Mouse (Mus musculus) limb, embryonic 13.5 days (tissue): Measurements from ENCODE around the gene Cdh19. TPM values are rescaled to one million over a fixed set of nuclear protein-coding genes. Genes with fewer than 3 reads are reported as not detected.

ENCODE experiments used
- ATAC-seq: fragments of 200-750 bp; cut with Nextera tagmentation; 2 replicates; pipeline ENCODE4 v1.8.0; 2017; ENCODE audit warnings: low read depth, moderate number of reproducible peaks, moderate TSS enrichment; ENCODE audit not compliant: low FRiP score
- H3K27ac ChIP-seq: fragments of 300-500 bp; sonication (generic); 2 replicates; pipeline ENCODE4 v1.5.1; 2015; ENCODE audit warnings: inconsistent platforms, mild to moderate bottlenecking, moderate library complexity
- H3K27me3 ChIP-seq: fragments of 300-500 bp; sonication (generic); 2 replicates; pipeline ENCODE4 v1.6.1; 2015; ENCODE audit warnings: mild to moderate bottlenecking, inconsistent platforms
- H3K36me3 ChIP-seq: fragments of 300-500 bp; sonication (generic); 2 replicates; pipeline ENCODE4 v1.6.1; 2015; ENCODE audit warnings: inconsistent platforms, mild to moderate bottlenecking, moderate library complexity
- H3K4me1 ChIP-seq: fragments of 300-500 bp; sonication (generic); 2 replicates; pipeline ENCODE4 v1.6.1; 2015; ENCODE audit warnings: inconsistent platforms
- H3K4me2 ChIP-seq: fragments of 300-500 bp; sonication (generic); replicated peaks from 2 replicates; pipeline ENCODE4 v1.6.1; 2015; ENCODE audit warnings: inconsistent platforms, mild to moderate bottlenecking, moderate library complexity
- H3K4me3 ChIP-seq: fragments of 300-500 bp; sonication (generic); 2 replicates; pipeline ENCODE4 v1.5.1; 2015; ENCODE audit warnings: moderate library complexity, mild to moderate bottlenecking, inconsistent platforms
- H3K9ac ChIP-seq: fragments of 300-500 bp; sonication (generic); 2 replicates; pipeline ENCODE4 v1.6.1; 2015; ENCODE audit warnings: mild to moderate bottlenecking, inconsistent platforms
- H3K9me3 ChIP-seq: fragments of 300-500 bp; sonication (generic); 2 replicates; pipeline ENCODE4 v1.6.1; 2016; ENCODE audit warnings: inconsistent platforms
- WGBS: fragments of 180-500 bp; shearing (Covaris S2); methylation state at CpG from one replicate; pipeline ENCODE4 v1.1.7; 2015; 5-methylcytosine and 5-hydroxymethylcytosine counted together
- polyA plus RNA-seq: library from polyadenylated mRNA; unstranded; fragments of >200 nt; fragmentation: Nextera tagmentation; extraction: Ambion mirVana; gene quantifications from 2 replicates; pipeline ENCODE4 v1.2.1, GENCODE M21; 2015

Cdh19 gene
- polyA plus RNA-seq = 0.94 and 1.1 TPM in 2 replicates

DNA sequence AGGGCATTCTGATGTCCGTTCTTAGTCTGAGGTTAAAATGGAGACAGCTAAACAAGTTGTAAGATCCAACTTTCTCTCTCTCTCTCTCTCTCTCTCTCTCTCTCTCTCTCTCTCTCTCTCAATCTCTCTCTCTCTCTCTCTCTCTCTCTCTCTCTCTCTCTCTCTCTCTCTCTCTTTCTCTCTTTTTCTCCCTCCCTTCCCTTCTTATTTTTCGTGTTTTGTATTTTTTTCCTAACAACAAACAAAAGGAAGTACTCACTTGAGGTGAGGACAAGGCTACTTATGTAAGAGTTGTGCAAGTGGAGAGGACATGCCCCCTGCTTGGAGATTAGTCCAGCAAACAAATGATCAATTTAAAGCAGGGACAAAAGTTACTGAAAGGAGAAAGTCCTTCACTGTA lies at the start of gene Cdh19:
Gene Cdh19 (minus strand): TSS at position 101 of the 400 bp plus-strand sequence.
- H3K27ac ChIP-seq = no peak within 1 kb of the TSS

DNA sequence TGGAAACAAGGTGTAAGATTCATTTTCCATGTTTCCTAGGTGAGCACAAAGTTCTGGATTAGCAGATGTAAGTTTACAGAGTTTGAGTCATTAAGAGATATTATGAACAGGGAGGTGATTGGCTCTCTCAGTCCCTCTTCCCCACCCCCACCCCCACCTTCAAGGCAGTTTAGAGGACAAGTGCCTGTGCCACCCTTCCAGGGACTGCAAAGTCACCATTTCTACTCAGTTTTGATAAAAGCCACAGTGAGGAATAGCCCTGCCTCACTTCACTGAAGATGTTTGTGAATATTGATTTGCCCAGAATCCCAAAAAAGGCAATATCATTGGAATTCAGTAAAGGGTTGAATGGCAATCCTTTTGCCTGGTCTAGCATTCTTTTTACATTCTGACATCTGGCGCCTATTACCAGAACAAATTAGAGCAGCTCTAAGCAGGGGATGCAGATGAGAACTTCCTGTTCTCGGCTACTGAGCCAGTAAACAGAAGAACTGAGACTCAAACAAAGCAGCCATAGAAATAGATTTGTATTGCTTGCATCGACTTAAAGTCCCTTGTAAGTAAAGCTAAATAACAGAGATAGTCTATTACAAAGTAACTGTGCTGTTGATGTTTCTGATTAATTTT lies 43.2 kb upstream of the Cdh19 start:
- Histone ChIP-seq H3K4me2 (no peak overlapping the region), H3K27ac (no peak overlapping the region), H3K9ac (no peak overlapping the region), H3K4me3 (no peak overlapping the region), H3K27me3 (no peaks in the 10 kb centered on the region), H3K4me1 (no peaks in the 10 kb centered on the region), H3K9me3 (no peaks in the 10 kb centered on the region), H3K36me3 (no peaks in the 10 kb centered on the region)
- ATAC-seq = no peak
- 6% methylated on average over 3 of the region's 3 CpGs for WGBS

More for the DNA sequence above, at the start of gene Cdh19:
- 35% methylated on average over 2 of the region's 2 CpGs for WGBS
- 0 out of 2 replicates have a peak within 1 kb of the TSS, but pooled peaks have one; percentile 17 for H3K4me2 ChIP-seq
- no peaks in the 10 kb centered on the region for H3K4me1 ChIP-seq
- no peaks in the 10 kb centered on the region for H3K9me3 ChIP-seq
- ATAC-seq = no peak
- H3K9ac ChIP-seq = no peak within 1 kb of the TSS
- no peak within 1 kb of the TSS for H3K4me3 ChIP-seq
- no peaks in the 10 kb centered on the region for H3K36me3 ChIP-seq
- H3K27me3 ChIP-seq = no peaks in the 10 kb centered on the region

DNA sequence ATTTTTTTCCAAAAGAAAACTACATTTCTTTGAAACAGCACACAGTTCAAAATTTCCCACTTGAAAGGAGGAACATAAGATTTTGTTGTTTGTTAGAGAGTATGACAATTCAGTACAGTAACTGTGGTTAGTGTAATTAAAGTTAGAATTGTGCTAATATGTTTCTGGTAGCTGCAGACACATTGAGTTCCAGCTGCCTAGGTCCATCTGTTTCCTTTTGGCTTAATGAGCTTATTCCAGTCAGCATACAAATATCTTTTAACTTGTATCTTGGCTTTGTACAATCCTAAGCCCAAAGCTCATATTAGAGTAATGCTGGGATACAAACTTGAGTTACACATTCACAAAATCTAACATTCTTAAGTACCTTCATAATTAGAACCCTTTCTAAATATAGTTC lies 40.3 kb upstream of the Cdh19 start:
- Histone ChIP-seq H3K27ac (no peak overlapping the region), H3K27me3 (no peaks in the 10 kb centered on the region), H3K4me2 (no peak overlapping the region), H3K9ac (no peak overlapping the region), H3K9me3 (no peaks in the 10 kb centered on the region), H3K4me3 (no peak overlapping the region), H3K4me1 (no peaks in the 10 kb centered on the region), H3K36me3 (no peaks in the 10 kb centered on the region)
- no peak for ATAC-seq

DNA sequence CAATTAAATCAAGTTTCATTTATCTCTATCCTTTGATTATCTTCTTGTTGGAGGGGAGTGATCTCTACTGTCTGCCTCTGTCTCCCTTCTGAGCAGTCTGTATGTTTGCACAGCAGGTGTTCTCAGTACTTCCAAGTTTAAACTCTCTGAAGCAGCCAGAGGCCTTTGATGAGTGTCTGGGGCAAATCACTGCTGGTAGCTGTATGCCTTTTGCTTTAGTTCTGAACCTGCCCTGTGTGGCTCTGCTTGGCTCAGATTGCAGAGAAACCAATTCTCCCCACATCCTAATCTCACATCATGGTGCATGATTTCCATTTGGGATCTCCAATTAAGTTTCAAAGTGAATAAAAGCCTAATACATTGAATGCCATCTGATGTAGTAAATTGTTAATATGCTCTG lies 12.4 kb upstream of the Cdh19 start:
- Histone ChIP-seq H3K9me3 (no peaks in the 10 kb centered on the region), H3K4me2 (no peak overlapping the region), H3K9ac (no peak overlapping the region), H3K27me3 (no peaks in the 10 kb centered on the region), H3K27ac (no peak overlapping the region), H3K36me3 (no peaks in the 10 kb centered on the region), H3K4me3 (no peak overlapping the region), H3K4me1 (no peaks in the 10 kb centered on the region)
- no peak for ATAC-seq

DNA sequence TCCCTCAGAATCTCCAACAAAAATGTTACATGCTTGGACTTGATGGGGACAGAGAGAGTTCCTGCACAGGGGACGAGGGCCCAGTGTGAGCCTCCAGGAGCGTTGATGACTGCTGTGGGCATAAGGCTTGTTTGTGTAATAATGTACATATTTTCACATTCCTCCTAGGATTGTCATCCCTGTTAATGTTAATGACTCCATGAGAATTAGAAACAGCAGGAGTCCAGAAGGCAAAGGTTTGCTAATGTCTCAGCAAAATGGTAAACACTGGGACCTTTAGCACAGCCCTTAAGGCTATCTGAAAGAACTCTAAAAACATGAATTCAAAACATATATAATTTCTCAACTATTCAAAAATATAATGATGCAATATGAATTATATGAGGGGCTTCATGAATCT lies 8.2 kb downstream of the Cdh19 start:
- Histone ChIP-seq H3K9me3 (no peaks in the 10 kb centered on the region), H3K4me2 (no peak overlapping the region), H3K27ac (no peak overlapping the region), H3K9ac (no peak overlapping the region), H3K27me3 (no peaks in the 10 kb centered on the region), H3K4me1 (no peaks in the 10 kb centered on the region), H3K36me3 (no peaks in the 10 kb centered on the region), H3K4me3 (no peak overlapping the region)
- 84% methylated on average over 2 of the region's 2 CpGs for WGBS
- no peak for ATAC-seq

DNA sequence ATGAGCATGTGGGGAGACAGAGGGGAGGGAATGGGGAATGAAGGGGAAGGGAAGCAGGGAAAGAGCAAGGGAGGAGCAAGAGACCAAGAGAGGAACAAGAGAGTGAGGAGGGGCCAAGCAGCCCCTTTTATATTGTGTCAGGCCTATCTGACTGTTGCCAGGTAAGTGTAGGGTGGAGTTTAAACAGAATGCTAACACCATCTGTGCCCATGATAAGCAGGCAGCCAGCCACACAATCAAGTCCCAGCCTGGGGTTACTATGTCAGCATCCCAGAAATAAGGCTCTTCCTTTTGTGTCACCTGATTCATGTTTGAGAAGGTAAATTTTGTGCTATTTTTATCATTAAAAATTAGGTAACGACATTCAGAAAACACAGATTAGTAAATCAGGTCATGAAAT lies 67.6 kb downstream of the Cdh19 start:
- H3K9me3 ChIP-seq = no peaks in the 10 kb centered on the region
- no peaks in the 10 kb centered on the region for H3K36me3 ChIP-seq
- no peak overlapping the region for H3K27ac ChIP-seq
- no peaks in the 10 kb centered on the region for H3K27me3 ChIP-seq
- no peak overlapping the region for H3K4me3 ChIP-seq
- 93% methylated on average over 1 of the region's 1 CpGs for WGBS
- ATAC-seq = no peak
- H3K4me2 ChIP-seq = no peak overlapping the region
- H3K4me1 ChIP-seq = no peaks in the 10 kb centered on the region
- H3K9ac ChIP-seq = no peak overlapping the region

DNA sequence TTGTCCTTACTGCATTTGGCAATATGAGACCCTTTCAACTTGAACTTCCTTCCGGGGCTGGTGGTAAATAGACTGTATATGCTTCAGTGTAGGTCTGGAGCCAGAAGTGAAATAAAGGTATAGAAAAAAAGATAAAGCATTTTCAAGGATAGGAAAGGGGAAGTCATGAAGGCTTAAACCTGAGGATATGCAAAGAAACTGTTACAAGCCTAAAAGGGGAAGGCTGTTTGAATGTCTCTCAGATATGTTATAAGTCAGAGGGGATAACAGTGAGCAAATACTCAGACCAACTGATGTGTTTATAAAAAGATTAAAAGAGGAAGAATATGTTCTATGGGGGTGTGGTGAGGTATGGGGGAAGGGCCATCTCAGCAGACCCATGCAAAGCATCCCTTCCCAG lies 68.2 kb downstream of the Cdh19 start:
- H3K4me3 ChIP-seq = no peak overlapping the region
- no peak overlapping the region for H3K4me2 ChIP-seq
- no peak overlapping the region for H3K27ac ChIP-seq
- H3K27me3 ChIP-seq = no peaks in the 10 kb centered on the region
- ATAC-seq = no peak
- no peak overlapping the region for H3K9ac ChIP-seq
- 44% methylated on average over 1 of the region's 1 CpGs for WGBS
- H3K36me3 ChIP-seq = no peaks in the 10 kb centered on the region
- H3K9me3 ChIP-seq = no peaks in the 10 kb centered on the region
- no peaks in the 10 kb centered on the region for H3K4me1 ChIP-seq

DNA sequence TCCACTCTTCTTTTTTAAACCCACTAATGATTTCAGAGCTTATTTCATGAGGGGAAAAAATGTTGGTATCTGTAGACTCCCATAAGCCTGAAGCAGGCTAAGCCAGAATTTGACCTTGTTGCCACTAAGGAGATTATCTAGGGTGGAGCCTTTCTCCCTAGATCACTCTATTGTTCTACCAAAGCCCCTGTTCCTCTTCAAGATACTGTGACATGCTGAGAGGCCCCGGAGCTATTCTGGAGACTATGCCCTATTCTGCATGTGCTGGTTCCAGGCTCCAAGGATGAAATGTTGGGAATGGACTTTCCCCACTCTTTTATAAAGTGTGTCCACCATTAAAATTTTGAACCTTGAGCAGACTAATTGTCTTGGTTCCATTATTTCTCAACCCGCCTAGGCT lies 73.1 kb downstream of the Cdh19 start:
- H3K36me3 ChIP-seq = no peaks in the 10 kb centered on the region
- WGBS = 90% methylated on average over 2 of the region's 2 CpGs
- H3K4me1 ChIP-seq = no peaks in the 10 kb centered on the region
- no peak overlapping the region for H3K4me3 ChIP-seq
- no peak overlapping the region for H3K9ac ChIP-seq
- no peak overlapping the region for H3K27ac ChIP-seq
- no peaks in the 10 kb centered on the region for H3K27me3 ChIP-seq
- H3K9me3 ChIP-seq = no peaks in the 10 kb centered on the region
- no peak overlapping the region for H3K4me2 ChIP-seq
- no peak for ATAC-seq
